Mouse (Mus musculus): ENCODE results near the gene Psmb8. TPM values are rescaled to one million over a fixed set of nuclear protein-coding genes. Genes with fewer than 3 reads are reported as not detected.
A peak's percentile ranks its signal among the peaks of the same experiment; 100 is the strongest.

Psmb8 gene
- polyA plus RNA-seq (2012; rRNA removed) = 10.1 and 12.1 TPM in 2 replicates

DNA sequence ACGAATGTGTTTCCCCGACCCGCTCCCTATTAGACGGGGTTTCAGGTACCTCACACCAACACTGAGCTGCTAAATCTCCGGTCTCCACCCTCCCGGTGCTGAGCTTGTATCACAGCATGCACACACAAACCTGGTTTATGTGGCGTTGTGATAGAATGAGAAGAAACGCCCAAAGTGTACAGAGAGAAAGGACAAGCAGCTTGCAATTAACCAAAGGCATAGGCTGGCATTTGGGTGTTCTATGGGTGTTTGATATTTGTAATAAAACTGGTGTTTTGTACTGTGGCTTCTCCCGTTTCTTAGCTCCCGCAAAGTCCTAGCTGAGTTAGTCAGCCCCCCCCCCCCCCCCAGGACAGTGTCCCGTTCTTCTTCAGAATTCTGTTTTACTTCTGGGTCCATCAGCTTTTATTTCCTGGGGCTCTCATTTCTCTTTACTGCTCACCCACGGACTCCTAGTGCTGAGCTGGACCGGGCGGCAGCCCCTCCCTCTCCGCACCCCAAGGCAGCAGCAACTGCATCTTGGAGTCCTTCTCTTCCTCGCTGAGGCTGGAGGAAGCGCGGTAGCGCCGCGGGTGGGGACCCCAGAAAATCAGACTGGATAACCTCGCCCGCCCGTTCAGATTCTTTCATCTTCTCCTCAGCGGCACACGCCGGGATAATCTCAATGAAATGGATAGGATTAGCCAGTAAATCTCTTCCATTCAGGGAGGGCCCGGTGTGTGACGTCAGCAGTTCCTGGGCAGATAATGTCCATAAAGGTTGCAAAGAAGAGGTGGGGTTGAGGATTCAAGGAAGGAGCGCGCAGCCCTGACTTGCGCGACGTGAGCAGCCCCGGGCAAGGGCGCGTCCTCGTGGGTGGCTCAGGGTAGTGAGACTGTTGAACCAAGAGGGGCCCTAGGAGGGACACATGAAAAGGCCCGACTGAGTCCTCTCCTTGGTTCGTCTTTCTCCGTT is at the start of gene Psmb8:
Gene Psmb8 (plus strand): TSS at position 781 of the 954 bp plus-strand sequence.
- peak; percentile 78 to 91 for DNase-seq (ENCODE audit: extremely low spot score in 1 of 2, low spot score in 1 of 2)

DNA sequence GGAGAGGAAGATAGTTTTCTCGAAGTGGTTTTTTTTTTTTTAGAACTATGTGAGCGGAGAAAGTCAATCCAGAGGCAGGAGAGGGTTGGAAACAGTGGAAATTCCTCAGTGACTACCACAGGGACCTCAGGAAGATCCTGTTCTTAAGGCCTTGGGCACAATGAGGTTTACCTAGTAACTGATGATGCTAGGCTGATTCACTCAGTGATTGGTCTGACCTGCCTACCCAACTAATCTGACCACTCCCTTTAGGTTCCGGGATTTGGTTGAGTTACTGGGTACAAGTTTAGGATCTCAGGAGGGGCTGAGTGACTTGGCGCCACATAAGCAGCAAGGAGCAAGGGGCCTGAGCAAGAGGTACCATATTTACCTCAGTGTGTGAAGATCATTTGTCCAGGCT is 44.6 kb upstream of the Psmb8 start, which contains the start of gene H2-DMb1:
Gene H2-DMb1 (plus strand): TSS at position 150 of the 400 bp plus-strand sequence.
- peak in 1 of 2 experiments; percentile 81 for DNase-seq (ENCODE audit: extremely low spot score in 1 of 2, low spot score in 1 of 2)

DNA sequence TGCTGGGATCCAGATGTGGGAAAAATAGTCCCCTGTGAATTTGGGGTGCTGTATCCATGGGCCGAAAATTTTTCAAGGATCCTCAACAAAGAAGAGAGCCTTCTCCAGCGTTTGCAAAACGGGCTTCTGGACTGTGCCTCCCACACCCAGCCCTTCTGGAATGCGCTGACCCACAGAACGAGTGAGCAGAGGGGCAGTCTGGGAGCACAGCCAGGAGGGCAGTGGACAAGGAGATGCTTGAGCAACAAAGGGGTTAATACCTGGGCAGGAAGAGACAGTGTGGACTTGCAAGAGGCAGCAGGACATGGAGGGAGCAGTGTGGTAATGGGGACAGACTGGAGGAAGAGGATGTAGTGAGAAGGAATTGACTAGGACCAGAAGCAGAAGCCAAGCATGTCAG is 42.0 kb upstream of the Psmb8 start:
- DNase-seq (ENCODE audit: extremely low spot score in 1 of 2, low spot score in 1 of 2) = no peak

DNA sequence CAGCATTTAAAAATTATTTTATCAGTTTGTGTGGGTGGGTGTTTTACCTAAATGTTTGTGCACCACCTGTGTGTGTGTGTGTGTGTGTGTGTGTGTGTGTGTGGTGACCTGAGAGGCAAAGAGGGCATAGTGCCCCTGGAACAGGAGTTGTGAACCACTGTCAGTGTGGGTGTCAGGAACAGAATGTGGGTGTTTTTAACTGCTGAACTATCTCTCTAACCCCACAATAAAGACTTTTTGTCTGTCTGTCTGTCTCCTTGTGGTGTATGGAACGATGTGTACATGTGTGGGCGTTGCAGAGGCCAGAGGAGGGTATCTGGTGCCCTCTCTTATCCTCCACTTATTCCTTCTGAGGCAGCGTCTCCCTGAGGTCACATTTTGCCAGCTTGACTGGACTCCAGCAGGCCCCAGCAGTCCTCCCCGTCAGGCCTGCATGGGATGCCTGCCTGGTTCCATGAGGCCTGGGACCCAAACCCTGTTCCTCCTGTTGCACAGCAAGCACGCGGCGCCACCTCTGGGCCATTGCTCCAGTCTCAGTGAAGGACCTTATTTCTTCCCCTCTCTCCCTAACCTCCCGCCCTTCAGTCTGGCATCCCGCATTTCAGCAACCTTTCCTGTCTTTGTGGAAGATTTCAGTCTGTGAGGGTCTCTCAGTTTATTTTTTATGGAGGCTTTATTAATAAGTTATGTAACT is 33.2 kb upstream of the Psmb8 start:
- no peak for DNase-seq (ENCODE audit: extremely low spot score in 1 of 2, low spot score in 1 of 2)

DNA sequence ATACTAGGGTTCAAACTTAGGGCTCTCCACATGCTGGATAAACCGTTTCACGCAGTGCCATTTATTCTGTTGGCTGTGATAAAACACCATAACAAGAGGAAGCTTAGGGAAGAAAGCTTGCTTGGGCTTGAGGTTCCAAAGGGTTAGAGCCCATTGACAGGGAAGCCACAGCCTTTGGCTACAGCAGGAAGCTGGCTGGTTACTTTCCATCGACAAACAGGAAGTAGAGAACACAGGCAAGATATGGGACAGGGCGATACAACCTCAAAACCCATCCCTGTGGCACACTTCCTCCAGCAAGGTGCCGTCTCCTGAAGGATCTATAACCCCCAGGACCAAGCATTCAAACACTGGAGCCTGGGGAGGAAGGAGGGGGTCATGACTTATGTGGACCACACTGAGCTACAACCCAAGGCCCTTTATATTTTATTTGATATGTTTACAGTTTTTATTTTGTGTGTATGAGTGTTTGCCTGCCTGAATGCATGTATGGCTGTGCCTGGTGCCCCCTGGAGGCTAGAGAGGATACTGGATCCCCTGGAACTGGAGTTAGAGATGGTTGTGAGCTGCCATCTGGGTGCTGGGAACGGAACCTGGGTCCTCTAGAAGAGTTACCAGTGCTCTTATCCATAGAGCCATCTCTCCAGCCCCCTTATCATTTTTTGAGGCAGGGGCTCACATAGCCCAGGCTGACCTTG is 32.3 kb upstream of the Psmb8 start:
- DNase-seq (ENCODE audit: extremely low spot score in 1 of 2, low spot score in 1 of 2) = no peak

DNA sequence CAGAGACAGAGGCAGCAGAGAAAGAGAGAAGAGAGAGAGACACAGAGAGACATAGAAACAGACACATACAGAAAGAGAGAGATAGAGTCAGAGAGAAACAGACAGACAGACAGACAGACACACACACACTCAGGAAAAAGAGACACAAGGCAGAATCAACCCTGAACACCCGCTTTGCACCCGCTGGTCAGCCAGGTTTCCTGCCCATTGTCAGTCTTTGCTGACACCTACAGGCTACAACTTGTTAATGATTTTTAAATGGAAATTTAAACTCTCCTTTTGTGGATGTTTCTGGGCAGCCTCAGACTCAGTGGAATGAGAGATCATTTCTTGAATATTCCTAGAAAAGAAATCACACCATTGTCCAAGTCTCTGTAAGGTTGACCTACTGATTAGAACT is 28.2 kb upstream of the Psmb8 start:
- peak in 1 of 2 experiments; percentile 62 for DNase-seq (ENCODE audit: extremely low spot score in 1 of 2, low spot score in 1 of 2)

DNA sequence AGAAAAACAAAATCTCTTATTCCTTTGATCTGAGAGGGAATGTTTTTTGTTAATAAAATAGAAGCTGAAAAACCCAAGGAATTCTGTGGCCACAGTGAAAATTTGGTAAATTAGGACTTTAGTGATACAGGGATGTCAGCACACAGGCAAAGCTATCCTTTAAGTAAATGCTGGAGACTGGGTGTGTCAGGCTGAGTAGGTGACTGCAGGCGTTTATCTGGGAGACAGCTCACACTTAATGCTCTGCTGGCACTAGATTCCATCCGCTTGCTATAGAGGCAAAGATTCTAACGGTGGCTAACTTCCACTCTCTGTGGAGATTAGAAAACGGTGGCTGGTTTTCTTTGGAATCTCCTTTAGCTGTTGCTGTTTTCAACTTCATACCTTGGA is 27.0 kb upstream of the Psmb8 start:
- no peak for DNase-seq (ENCODE audit: extremely low spot score in 1 of 2, low spot score in 1 of 2)

DNA sequence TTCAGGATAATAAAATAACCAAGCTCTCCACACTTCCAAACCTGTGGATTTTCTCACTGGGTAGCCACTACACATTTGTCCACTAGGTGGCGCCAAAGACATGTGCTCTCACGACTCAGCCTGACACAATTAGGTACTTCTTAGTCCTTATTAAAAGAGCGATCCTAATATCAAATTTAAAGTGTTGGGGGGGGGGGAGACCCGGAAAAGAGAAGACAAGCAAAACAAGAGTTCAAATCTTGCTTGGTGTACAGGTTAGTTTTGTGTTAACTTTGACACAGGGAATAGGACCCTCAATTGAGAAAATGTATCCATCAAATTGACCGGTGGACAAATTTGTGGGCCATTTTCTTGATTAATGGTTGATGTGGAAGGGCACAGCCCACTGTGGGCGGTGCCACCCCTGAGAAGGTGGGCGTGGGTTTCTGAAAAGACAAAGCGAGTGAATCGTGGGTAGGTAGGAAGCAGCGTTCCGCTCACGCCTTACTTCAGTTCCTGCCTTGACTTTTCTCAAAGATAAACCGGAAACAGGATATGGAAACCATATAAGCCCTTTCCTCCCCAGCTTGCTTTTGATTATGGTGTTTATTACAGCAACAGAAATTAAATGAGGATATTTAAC is 26.5 kb upstream of the Psmb8 start:
- DNase-seq (ENCODE audit: extremely low spot score in 1 of 2, low spot score in 1 of 2) = peak; percentile 30 to 93

DNA sequence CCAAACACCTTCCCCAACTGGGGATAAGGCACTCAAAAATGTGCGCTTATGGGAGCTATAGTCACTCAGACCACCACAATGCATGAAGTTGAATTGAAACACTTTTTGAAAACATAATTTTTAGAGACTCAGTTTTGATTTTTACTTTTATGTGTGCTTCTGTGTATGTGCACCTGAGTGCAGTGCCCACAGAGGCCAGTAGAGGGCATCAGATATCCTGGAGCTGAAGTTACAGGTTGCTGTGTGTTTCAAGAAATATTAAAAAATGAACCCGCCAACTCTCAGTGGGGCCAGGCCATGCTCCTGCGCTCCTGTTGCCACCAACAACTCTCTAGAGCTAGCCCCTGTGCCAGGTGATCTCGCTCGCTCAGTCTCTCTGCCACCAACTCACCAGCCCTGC is 25.0 kb upstream of the Psmb8 start:
- no peak for DNase-seq (ENCODE audit: extremely low spot score in 1 of 2, low spot score in 1 of 2)

DNA sequence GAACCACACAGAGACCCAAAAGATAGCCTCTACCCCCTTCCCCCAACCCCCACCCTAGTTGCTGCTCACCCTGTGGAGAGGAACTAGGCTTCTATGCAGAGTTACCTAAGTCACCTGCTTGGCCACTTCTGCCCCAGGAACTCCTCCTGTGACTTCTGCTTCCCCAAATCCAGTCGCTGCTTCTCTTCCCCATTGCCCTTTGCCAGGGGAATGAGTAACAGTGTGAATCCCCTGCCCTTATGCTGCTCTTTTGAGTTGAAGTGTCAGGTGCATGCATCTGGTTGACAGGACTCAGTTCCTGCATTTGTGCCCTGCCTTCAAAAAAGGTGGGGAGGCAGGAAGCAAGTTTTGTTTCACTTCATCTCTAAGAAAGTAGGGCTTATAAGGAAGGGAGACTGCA is 23.4 kb upstream of the Psmb8 start:
- DNase-seq (ENCODE audit: extremely low spot score in 1 of 2, low spot score in 1 of 2) = no peak

DNA sequence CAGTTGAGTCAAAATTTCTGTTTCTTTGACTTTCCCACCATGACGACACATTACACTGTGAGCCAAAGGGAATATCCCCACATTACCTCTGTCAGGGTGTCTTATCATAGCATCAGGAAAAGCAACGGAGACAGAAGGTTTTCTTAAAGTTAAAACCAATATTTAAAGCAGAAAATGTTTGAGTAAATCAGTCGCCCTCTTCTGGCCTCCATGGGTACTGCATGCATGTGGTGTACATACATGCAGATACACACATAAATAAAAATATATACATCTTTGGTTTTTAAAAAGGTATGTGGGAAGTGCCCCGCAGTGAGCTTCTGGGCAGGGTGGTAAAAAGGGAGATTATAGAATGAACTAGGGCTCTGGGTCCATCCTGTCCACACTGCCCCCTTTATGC is 20.3 kb upstream of the Psmb8 start:
- no peak for DNase-seq (ENCODE audit: extremely low spot score in 1 of 2, low spot score in 1 of 2)

DNA sequence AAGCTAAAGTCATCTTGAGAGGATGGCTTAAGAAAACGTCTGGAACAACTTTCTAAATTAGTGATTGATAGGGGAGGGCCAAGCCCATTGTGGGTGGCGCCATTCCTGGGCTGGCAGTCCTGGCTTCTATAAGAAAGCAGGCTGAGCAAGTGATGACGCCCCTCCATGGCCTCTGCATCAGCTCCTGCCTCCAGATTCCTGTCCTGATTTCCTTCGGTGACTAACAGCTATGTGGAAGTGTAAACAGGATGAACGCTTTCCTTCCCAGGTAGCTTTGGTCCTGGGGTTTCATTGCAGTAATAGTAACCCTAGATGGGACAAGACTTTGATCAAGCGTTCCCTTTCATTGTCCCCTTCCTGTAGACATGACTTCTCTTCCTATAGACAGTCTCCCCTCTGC is 18.5 kb upstream of the Psmb8 start:
- DNase-seq (ENCODE audit: extremely low spot score in 1 of 2, low spot score in 1 of 2) = no peak

DNA sequence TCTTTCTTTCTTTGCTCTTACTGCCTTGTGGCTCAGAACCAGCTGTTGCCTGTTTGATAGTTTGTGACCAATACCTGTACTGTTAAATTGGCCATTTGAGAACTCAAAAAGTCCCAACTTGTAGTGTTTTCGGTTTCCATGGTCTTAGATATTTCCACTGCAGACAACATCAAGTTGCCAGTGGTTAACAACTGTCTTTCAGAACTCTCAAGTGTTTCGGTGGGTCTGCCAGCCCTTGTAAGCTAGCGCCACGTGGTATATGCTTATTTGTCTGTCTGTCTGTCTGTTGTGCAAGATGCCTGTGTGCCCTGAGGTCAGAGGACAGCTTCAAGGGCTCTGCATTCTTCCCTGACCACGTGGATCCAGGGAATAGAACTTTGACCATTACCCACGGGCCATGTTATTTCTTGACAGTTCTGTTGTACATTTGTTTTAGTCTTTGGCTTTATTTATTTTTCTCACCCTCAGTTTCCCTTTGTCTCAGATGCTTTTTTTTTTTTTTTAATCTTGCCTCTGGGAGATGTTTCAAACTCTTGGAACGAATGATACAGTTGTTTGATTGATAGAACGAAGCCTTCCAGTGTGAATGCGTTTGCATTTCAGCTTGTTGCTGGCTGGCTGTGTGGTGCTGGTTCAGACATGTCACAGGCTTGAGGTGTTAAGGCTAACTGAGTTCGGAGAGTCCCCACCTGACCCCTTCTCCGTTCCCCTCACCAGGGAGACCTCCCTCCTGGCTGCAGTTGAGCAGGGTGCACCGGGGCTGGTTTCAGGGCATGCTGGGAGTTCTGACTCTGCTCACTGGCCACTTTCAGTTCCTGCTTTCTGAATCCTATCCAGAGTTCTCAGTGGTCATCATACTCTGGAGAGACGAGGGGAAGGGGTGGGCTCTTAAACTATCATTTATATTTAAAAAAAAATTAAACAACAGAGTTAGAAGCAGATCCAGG is 17.3 kb upstream of the Psmb8 start:
- no peak for DNase-seq (ENCODE audit: extremely low spot score in 1 of 2, low spot score in 1 of 2)

DNA sequence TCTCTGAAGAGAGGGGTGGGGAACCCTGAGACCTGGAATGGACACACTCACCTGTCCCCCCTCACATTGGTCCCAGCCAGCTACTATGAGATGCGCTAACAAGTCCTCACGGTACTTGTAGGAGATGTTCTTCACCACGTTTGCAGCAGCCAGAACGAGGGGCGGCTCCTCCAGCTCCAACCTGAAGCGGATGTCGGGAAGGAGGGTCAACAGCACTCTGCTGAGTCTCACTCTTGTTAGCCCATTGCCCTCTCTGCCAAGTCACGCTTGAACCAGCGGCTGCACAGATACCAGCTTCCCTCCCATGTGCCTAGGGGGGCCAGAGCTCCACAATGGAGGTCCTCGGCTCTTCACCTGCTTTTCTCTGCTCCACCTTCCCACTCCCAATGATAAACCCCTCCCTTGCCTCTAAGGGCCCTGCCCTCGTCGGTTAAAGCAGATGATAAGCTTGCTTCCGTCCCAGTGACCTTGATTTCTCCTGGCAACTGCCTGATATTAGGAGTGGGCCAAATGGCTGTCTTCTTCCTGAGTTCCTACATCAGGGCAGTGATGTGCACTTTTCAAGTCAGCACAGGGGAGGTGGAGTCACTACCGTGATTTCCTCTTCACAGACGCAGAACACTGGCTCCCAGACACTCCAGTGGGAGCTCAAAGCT is 13.8 kb upstream of the Psmb8 start:
- DNase-seq (ENCODE audit: extremely low spot score in 1 of 2, low spot score in 1 of 2) = no peak

DNA sequence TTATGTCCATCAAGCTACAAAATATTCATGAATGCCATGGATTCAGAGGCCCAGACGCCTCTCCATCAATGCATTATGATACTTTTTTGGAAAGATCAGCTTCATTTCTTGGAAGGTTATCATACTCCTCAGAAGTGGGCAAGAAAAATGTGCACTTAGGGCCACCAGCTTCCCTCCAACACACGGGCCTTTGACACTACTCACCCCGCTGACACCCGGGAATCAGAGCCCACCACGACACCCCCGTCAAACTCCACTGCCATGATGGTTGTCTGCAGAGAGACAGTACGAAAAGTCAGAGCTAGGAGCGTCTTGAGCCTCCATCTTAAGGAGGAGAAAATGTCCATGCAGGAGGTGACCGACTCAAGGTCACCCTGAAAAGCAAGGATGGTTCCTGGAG is 12.0 kb upstream of the Psmb8 start:
- no peak for DNase-seq (ENCODE audit: extremely low spot score in 1 of 2, low spot score in 1 of 2)

DNA sequence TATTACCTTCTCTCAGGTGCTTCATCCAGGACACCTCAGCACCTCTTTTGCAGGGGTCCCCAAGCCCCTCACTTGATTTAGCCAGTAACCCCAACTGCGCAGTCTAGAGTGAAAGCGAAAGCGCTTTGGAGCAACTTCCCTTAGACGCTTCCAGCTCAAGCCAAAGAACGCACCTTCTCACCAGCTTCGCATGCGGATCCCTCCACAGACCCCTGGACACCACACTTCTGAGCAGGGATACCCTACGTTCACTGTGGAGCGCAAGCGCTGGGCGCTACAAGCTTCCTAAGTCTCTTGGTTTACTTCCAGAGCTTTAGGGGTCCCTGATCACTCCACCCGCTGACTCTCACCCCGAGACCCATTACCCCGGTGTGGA is 10.6 kb upstream of the Psmb8 start:
- no peak for DNase-seq (ENCODE audit: extremely low spot score in 1 of 2, low spot score in 1 of 2)

DNA sequence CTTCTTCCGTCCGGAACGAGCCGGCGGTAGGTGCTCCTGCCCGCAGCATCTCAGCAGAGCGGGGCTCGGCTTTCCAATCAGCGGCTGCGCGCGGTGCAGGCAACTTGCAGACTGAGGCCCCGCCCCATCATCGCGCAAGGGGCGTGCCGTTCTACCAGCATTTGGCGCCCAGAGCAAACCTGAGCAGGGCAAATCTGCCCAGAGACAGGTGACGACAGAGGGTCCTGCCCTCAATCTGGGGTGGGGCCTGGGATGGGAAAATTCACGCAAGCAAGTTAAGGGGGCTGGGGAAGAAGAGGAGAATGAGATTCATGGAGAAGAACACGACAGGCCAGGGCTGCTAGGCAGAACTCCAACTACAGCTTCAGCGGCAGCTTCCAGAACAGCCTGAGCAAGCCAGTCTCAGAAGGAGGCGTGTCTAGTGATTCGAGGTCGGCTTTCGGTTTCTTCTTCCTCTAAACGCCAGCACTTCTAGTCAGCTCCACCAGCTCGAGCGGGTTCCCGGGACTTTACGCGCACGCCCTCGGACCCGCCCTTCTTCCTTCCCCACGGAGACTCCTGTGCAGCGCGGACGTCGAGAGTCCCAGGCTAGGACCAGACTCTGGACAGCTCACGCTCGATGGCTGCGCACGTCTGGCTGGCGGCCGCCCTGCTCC is 10.1 kb upstream of the Psmb8 start, which contains the start of the genes Tap1 and Psmb9:
Gene Tap1 (plus strand): TSS at position 293 of the 656 bp plus-strand sequence.
Gene Psmb9 (minus strand): TSS at position 504 of the 656 bp plus-strand sequence.
- peak; percentile 86 to 98 for DNase-seq (ENCODE audit: extremely low spot score in 1 of 2, low spot score in 1 of 2)

DNA sequence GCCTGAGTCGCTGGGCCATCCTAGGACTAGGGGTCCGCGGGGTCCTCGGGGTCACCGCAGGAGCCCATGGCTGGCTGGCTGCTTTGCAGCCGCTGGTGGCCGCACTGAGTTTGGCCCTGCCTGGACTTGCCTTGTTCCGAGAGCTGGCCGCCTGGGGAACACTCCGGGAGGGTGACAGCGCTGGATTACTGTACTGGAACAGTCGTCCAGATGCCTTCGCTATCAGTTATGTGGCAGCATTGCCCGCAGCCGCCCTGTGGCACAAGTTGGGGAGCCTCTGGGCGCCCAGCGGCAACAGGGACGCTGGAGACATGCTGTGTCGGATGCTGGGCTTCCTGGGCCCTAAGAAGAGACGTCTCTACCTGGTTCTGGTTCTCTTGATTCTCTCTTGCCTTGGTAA is 9.5 kb upstream of the Psmb8 start:
- DNase-seq (ENCODE audit: extremely low spot score in 1 of 2, low spot score in 1 of 2) = no peak

Data from frontal cortex, adult 2 months (tissue).